Mouse (Mus musculus): ENCODE measurements around the gene Mecp2.
"Not testable (repeated sequence)": the region's sequence is repeated elsewhere in the genome, so short reads cannot be mapped to it uniquely, and the experiment has no call there.

Mecp2 gene

DNA sequence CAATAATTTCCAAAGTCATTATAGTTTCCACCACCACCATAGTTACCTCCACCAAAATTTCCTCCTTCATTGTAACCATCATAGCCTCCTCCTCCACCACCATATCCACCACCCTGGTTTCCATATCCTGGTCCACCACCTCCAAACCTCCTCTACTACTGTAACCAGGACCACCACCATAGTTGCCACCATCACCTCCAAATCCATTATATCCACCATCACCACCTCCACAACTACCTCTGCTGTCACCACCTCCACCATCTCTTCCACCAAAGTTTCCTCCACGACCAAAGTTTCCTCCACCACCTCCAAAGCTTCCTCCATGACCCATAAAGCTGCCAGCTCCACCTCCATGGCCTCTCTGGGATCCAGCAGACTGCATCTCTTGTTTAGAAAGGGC, at the start of gene Mecp2:
Gene Mecp2, minus strand, starts transcription at position 101 of the 400 bp plus-strand sequence.
- not testable (repeated sequence) for DNase-seq

- DNase-seq = no peak
Observed at GRCm38 (mm10) chrX:74176959-74177358, 41.8 kb upstream of the Mecp2 start, which contains the start of gene Tktl1. Gene Tktl1 (plus strand): TSS chrX:74177259.

DNA sequence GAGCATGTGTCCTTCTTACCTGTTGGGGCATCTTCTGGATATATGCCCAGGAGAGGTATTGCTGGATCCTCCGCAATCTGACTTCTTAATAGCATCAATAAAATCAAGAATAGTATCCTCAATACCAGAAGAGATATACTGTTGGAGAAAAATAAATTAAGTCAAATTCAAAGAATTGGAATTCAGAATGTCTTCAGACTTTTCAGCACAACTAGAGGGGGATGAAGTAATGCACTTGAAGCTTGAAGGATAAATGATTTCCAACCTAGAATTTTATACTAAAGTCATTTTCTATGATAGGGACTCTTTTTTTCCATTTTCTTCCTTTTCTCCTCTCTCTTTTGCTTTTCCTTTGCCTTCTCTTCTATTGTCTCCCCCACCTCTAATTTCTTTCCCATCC, 32.6 kb upstream of the Mecp2 start, which contains the start of gene Tex28:
Gene Tex28, minus strand, starts transcription at position 101 of the 400 bp plus-strand sequence.
- DNase-seq = no peak

DNA sequence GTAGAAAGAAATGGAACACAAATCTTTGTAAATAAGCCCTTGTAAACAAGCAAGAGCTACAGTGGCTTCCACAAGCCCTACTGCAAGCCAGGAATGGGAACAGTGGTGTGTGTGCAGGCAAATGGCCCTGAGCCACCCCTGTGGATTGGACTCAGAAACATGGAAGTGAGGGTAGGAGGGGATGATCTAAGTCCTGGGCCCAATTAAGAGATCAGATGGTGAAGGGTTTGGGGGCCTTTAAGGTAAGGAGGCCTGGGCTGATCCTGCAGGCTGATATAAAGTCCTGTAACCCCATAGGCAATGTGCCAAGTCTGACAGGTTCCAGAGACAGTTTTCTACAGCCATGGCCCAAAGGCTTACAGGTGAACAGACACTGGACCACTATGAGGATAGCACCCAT, 8.0 kb downstream of the Mecp2 start, which contains the start of gene Opn1mw:
Gene Opn1mw, plus strand, starts transcription at position 301 of the 400 bp plus-strand sequence.
- DNase-seq = no peak

- no peak for DNase-seq
Observed at GRCm38 (mm10) chrX:74124975-74125374, 10.2 kb downstream of the Mecp2 start.

DNA sequence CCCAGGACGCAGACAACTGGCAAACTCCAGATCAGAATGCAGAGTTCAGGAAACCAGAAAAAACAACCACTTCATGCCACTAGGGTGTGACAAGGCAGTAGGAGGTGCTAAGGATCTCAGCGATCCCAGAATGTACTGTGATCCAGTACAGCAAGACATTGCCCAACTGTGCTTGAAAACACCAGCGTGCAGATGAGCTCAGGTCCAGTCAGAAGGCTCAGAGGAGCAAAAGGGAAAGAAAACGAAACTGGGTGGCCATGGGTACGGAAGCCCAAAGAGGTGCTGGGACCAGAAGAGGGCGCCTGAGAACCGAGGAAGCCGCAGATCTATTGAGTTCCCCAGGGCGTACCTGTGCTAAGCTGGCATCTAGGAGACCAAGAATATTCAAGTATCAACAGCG, 19.7 kb downstream of the Mecp2 start:
- DNase-seq = peak; percentile 66

- no peak for DNase-seq
Observed at GRCm38 (mm10) chrX:74114036-74114435, 21.1 kb downstream of the Mecp2 start.

DNA sequence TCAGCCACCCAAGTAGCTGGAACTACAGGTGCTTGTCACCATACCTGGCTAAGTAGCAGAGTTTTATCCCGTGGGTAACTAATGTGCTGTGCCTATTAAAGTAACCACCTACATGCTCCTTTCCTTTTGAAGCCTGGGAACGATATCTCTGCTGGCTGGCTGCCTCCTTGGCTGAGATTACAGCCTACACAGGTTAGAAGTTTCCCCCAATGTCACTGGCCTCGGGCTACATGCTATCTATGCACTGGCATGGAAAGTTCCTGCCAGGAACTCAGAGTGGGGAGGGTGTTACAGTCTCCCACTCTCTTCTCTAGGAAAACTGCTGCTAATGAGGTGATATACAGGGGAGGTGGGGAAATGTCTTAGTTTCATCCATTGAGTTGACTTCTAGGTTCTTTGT, 26.4 kb downstream of the Mecp2 start:
- DNase-seq = no peak

DNA sequence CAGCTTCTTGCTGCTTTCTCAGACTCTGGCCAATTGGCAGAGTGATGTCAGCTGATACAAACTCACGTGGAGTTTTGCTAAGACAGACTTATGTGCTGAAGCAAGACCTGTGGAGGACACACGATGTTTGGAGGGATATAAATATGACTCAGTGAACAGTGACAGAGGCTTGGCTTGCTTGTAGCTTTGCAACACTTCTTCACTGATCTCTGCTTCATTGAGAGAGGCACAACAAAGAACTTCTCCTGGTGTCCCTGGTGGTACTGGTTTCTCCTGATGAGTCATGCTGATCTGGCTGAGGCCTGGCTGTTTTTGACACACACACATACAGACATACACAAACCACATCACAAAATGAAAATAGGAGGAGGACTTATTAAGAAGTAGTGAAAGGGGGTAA, 29.2 kb downstream of the Mecp2 start:
- DNase-seq = no peak

DNA sequence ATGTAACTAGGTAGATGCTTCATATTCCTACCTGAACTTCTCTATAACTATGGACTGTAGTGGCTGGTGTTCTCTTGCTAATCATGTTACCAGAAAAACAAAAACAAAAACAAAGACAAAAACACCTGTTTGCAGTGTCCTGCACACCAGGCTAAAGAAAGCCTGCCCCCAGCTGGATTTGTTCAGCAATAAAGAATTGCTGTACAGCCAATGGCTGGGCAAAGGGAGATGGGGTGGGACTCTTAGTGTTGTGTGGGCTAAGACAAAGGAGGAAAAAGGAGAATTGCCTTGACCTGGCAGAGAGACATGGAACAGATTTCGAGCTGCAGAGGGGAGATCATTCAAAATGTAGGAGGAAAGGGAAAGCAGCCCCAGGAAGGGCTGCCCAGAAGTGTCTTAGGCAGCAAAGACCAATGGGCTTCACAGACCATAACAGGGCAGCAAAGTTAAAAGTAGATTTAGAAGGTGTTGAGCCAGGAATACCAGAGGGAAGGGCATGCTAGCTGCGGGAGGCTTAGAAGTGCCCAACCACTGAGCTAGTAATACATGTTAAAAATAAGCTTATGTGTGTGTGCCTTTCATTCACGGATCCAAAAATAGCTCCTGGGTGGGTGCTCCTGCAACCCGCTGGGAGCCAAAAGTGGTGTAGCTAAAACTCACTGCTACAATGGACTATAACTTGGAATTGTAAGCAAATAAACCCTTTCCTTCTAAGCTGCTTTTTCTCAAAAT, 31.5 kb downstream of the Mecp2 start:
- no peak for DNase-seq

DNA sequence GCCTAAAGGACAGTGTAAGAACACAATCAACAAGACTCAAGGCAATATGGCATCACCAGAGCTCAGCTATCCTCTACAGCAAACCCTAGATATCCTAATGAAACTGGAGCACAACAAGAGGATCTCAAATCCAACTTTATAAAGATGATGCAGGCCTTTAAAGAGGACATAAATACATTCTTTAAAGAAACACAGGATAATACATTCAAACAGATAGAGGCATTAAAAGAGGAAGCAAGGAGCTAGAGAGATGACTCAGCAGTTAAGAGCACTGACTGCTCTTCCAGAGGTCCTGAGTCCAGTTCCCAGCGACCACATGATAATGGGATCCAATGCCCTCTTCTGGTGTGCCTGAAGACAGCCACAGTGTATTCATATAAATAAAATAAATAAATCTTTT, 40.0 kb downstream of the Mecp2 start:
- DNase-seq = no peak

DNA sequence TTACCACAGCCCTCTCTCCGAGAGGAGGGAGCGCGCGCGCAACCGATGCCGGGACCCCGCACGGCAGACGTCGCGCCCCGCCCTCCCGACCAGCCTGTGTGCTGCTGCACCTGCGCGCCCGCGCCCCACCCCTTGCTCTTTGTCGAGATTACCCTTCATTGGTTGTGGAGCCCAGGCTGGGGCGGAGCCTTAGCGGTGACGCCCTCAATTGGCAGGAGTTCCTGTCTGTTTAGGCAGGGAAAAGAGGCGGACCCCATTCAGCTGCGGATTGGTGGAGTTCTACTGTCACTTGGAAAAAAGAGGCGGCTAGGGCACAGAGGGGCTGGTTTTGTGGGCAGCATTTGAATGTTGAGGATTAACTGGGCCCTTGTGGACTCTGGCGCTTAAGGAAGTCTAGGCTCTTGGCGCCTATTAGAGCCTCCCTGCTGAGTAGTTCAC, 49.5 kb downstream of the Mecp2 start:
- DNase-seq = peak; percentile 99

GRCm38 (mm10) chrX:74084946-74085498, 50.1 kb downstream of the Mecp2 start:
- DNase-seq = peak; percentile 91

- DNase-seq = peak; percentile 44
Observed at GRCm38 (mm10) chrX:74084276-74084837, 50.8 kb downstream of the Mecp2 start.

GRCm38 (mm10) chrX:74070794-74071193, 64.4 kb downstream of the Mecp2 start:
- no peak for DNase-seq

DNA sequence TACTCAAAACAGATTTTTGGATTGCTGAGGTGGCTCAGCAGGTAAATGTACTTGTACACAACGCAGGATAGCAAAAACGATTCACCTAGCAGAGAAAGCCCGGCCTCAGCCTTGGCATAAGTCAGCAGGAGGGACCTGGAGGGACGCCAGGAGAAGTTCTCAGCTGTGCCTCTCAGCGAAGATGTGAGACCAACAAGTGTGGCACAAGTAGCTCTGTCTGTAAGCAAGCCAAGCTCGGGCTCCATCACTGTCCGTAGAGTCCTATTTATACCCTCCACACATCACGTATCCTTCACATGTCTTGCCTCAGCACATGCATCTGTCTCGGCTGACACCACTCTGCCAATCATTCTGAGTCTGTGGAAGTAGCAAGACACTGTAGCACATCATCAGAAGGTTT, 67.3 kb downstream of the Mecp2 start:
- peak; percentile 45 for DNase-seq

GRCm38 (mm10) chrX:74045107-74045506, 90.1 kb downstream of the Mecp2 start:
- DNase-seq = no peak

DNA sequence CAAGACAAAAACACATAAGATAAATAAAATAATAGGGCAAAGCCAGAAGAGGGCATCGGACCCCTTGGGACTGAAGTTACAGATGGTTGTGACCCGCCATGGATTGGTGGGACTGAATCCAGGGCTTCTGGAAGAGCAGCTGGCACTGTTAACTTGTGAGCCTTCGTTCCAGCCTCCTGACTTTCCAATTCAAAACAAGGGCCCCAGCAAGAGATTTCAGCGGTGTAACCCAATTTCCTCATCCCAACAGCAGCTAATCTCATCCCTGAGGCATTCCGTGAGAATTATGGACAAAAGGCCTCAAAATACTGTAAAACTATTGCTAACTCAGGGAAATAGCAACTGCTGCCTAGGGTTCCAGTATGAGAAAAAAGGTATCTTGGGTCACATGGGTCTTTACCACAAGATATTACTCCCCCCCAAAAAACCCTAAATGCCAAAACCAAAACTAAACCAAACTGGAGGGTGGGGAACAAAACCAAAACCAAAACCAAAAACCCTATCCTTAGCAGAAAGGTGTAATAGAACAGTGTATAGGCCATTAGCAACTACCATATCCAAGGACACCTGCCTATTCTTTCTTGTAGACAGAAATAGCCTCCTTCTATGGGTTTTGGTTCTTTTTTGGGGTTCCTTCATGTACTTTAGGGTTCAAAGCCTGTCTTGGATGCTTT, 97.3 kb downstream of the Mecp2 start:
- no peak for DNase-seq

DNA sequence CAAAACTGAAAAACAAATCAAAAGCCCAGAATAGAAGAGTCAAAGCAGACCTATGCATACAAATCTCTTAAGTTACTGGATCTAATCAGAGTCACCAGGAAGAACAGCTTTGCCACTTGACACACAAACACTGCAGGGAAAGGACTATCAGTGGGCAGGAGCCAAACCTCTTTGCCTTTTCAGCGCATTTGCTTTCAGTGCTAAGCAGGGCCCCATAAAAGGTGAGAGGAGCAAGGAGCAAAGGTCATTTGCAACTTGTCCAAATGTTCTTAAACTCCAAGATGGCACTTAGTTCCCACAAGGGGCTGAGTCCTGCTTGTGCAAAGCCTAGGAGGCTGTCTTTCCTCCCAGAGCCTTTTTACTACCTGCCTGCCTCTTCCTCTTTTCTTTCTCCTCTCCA, 105.2 kb downstream of the Mecp2 start:
- no peak for DNase-seq

DNA sequence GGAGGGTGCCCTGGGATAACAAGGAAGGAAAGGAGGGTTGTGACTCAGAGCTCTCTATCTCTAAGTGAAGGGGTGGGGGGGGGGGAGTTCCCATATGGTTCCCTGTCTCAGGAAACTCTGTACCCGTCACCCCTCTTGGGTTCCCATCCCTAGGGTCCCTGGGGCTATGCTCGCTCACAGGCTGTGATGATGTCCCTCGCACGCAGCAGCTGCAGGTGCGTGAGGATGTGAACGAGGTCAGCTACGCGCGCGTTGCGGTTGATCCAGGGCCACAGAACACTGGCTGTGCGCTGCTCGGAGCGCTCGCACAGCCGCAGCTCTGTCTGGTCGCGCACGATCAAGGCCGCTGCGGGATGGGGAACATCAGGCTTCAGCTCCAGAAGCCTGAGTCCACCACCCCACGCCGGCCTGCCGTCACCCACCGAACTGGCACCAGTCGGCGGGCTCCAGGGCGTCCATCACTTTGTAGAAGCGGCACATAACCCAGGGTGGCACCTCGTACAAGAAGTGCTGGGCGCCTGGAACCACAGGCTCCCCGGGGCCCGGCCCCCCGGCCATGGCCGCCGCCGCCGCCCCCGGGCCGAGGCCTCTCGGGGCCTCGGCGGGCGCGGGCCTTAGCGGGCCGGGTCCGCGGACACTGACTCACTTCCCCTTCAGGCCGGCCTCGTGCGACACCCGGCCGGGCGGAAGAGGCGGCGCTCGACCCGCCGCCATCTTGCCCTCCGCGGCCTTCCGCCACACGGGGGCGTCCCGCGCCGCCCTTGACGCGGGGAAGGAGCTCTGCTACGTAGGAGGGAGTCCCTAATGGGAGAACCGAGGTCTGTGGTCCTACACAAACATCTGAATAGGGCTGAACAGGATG, 111.7 kb downstream of the Mecp2 start, which contains the start of gene Irak1:
Gene Irak1, minus strand, starts transcription at position 731 of the 862 bp plus-strand sequence.
- peak; percentile 77 for DNase-seq

GRCm38 (mm10) chrX:74022795-74023187, 112.4 kb downstream of the Mecp2 start:
- DNase-seq = peak; percentile 21

- no peak for DNase-seq
Observed at GRCm38 (mm10) chrX:74014597-74014996, 120.6 kb downstream of the Mecp2 start.

All from cerebellum, adult 9-11 months (tissue).